Mouse (Mus musculus) frontal cortex, postnatal 14 days (tissue): ENCODE measurements around the gene Tomm34.
"Not testable (repeated sequence)": the region's sequence is repeated elsewhere in the genome, so short reads cannot be mapped to it uniquely, and the experiment has no call there.

Source experiments
- DNase-seq, 2 experiments: peaks; one replicate each; pipeline ENCODE4 v3.0.0; 2022; ENCODE audit warnings: low spot score in 2 of 2

Tomm34 gene

DNA sequence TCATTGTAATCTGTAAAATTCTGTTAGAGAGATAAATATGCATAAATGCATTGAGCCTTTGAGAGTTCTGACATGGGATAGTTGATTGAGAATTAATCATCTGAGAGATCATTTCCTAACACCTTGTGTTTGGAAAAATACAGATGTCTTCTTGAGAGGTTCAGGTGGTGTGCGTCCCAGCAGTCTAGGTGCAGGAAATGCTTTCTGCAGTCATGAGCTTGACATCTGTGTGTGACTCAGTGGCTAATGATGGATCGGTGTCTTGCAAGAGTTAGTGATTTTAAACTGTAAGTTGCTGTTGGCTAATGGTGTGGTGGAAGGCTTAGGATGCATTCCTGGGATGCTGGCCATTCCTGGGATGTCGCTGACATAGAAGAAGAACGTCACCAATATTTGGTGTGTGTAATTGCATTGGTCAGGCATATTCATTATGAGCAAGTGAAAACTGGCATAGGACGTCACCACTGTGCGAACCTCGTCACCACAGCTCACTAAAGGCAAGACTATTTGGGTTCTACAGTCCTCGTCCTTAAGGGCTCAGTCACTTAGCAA, 6.0 kb upstream of the Tomm34 start:
- no peak for DNase-seq

- no peak for DNase-seq
Measured at GRCm38 (mm10) chr2:164075088-164075487, 4.1 kb upstream of the Tomm34 start.

GRCm38 (mm10) chr2:164073918-164074578, 3.1 kb upstream of the Tomm34 start:
- DNase-seq: peak; percentile 94 to 98

DNA sequence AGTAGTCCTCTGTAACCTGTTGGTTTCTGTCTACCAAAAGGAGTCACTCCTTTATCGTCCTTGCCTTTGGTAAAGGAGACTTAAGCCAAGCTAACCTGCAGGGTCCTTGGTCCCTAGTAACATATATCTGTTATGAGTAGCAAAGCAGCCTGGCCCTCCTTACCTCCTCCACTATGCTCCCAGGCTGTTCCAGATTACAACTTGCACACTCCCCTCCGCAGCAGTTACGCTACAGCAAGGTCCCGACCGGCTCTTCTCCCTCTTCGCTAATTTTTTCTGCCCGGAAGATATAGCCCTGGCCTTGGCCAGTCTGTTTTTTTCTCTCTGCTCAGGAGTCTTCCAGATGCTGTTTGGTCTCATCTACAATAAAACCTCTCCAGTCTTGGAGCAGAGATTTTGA, 2.2 kb upstream of the Tomm34 start:
- DNase-seq: no peak

- DNase-seq: no peak
Measured at GRCm38 (mm10) chr2:164072109-164072508, 1.1 kb upstream of the Tomm34 start.

DNA sequence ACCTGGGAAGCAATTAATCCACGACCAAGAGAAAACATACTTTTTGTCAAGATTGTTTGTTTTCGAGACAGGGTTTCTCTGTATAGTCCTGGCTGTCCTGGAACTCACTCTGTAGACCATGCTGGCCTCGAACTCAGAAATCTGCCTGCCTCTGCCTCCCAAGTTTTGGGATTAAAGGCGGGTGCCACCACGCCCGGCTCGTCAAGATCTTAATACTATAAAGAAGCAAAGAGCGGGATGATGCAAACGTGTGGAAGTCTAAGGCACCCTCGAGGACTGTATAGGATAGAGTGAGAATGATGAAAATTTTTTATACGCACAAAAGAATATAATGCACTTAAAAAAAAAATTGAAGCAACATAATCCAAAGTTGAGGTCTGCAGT, 460 bp upstream of the Tomm34 start:
- DNase-seq: not testable (repeated sequence)

DNA sequence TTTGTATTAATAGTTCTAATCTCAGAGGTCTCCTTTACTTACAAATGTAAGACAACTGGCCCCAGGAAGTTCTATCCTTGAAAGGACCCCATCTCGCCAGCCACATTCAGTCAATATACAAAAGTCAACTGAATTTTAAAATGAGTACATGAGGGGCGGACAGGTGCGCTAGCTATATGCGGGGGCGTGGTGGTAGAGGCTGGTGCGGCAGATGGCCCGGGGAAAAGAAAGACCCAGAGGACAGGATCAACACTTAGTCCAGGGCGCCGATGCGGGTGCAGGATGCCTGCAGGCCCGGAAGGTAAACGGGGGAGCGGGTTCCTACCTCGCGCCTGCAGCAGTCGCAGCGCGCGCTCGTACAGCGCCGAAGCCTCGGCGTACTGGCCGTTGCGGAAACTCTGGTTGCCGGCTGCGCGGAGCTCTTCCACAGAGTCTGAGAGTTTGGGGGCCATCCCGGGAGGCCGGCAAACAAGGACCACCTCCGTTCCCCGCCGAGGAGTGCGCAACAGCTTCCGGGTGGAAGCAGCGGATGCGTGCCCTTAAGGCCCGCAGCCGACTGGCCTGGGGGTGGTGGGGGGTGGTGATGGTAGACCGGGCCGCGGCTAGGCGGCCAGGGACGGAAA, 716 bp downstream of the Tomm34 start, which contains the start of gene Stk4:
Stk4 (plus strand) TSS at position 181 of the 623 bp plus-strand sequence.
- no peak for DNase-seq

- DNase-seq: no peak
Measured at GRCm38 (mm10) chr2:164059634-164060235, 11.2 kb downstream of the Tomm34 start.

DNA sequence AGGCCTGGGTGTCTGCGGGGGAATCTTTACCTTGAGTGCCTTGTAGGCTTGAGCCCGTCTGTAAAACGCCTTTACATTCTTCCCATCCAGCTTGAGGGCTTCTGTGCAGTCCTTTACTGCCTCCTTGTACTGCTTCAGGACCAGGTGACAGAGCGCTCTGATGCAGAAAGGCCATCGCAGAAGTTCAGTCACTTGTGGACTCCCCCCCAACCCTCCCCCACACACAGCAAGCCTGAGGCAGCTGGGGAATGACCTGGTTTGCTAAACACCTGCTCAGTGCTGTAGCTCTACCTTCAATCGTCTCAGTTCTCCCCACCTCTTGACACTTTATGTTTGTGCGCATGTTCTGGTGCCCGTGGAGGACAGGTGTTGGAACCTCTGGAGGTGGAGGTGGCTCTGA, 16.3 kb downstream of the Tomm34 start:
- DNase-seq: no peak

GRCm38 (mm10) chr2:164053767-164054166, 17.2 kb downstream of the Tomm34 start:
- DNase-seq: no peak

GRCm38 (mm10) chr2:164047197-164047690, 23.7 kb downstream of the Tomm34 start:
- DNase-seq: no peak

- DNase-seq: no peak
Measured at GRCm38 (mm10) chr2:164041523-164041922, 29.4 kb downstream of the Tomm34 start.

GRCm38 (mm10) chr2:164040949-164041348, 30.0 kb downstream of the Tomm34 start:
- DNase-seq: no peak

DNA sequence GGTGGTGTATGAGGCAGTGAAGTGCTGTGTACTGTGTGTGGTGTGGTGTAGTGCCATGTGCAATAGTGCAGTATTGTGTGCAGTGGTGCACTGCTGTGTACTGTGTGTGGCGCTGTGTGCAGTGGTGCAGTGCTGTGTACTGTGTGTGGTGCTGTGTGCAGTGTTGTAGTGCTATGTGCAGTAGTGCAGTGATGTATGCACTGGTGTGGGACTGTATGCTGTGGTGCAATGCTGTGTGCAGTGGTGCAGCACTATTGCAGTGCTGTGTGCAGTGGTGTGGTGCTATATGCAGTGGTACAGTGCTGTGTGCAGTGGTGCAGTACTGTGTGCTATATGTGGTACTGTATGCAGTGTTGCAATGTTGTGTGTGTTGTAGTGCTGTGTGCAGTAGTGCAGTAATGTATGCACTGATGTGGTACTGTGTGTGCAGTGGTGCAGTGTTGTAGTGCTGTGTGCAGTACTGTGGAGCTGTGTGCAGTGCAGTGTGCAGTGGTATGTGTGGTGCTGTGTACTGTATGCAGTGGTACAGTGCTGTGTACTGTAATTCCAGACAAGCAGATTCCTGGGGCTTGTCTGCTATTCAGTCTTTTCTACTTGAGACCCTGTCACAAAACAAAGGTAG, 32.5 kb downstream of the Tomm34 start:
- DNase-seq: no peak

- no peak for DNase-seq
Measured at GRCm38 (mm10) chr2:164036520-164037019, 34.4 kb downstream of the Tomm34 start.

GRCm38 (mm10) chr2:164032973-164033372, 38.0 kb downstream of the Tomm34 start:
- DNase-seq: no peak

DNA sequence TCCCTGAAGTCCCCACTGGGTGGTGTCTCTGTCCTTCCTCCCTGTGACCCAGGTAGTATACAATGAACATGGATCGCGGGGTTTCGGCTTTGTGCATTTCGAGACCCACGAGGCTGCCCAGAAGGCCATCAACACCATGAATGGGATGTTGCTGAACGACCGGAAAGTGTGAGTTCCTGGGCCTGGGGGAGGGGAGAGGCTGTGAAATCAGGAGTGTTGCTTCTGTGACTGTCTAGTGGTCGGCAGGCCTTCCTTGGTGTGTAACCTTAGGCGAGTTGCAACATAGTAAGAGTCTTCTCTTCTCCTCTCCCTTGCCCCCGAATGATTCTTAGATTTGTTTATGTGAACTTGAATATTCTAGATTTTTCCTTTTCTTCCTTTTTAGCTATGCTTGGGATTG, 39.8 kb downstream of the Tomm34 start:
- DNase-seq: no peak

- no peak for DNase-seq
Measured at GRCm38 (mm10) chr2:164025150-164025549, 45.8 kb downstream of the Tomm34 start, which contains the start of gene Pabpc1l. Gene Pabpc1l, plus strand, starts transcription at chr2:164025450.

GRCm38 (mm10) chr2:164022104-164022503, 48.9 kb downstream of the Tomm34 start:
- no peak for DNase-seq

GRCm38 (mm10) chr2:164019943-164020342, 51.0 kb downstream of the Tomm34 start:
- no peak for DNase-seq

GRCm38 (mm10) chr2:164018910-164019309, 52.1 kb downstream of the Tomm34 start:
- DNase-seq: no peak

DNA sequence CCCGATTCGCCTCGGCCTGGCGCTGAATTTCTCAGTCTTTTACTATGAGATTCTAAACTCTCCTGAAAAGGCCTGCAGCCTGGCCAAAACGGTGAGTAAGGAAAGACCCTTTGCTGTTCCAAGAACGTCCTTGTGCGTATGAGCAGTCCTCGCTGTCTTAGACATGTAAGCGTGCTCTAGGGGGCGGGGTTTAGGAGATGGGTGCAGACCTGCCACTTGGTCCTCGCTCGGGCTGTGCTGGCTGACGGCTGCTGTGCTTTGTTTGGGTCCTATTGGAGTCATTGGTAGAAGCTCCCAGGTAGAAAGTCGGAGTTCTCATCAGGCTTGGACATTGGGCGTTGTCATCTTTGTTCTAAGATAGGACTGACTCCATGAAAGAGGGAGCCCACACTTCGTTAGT, 55.7 kb downstream of the Tomm34 start:
- no peak for DNase-seq
